8 mouse cellular contexts compared by ENCODE assay signal in the genomic region with DNA sequence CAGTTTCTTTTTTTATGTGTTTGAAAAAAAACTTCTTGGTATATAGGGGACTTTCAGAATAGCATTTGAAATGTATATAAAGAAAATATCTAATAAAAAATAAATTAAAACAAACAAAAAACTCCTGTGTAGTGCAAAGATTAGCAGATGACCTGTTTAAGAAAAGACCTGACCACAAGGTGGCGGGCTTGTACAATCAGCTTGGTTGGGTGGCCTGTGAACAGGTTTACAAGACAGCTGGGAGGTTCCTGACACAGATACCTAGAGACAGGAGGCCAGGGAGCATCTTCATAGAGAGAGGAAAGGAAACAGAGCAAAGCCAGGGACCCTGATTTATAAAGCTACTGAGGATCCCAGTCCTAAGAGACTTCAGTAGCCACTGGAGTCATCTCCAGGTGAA.
DNase-seq lines count a peak whose midpoint lies in the region; ATAC-seq and TF ChIP-seq lines count a peak whose summit lies in the region.
"Had no signal": no experiment of that assay in that cellular context is flagged by ENCODE, and none has a peak within 500 bp of the region (broad histone marks: within the 10 kb centered on the region; RNA-seq: fewer than 3 reads in every experiment).

No protein-coding gene starts in this region.

- peak; percentile 51; the same call in 1 of the 2 replicates for TF ChIP-seq CTCF in brain, embryonic 14.5 days (IDR thresholded peaks at IDR 0.05; ENCODE audit: borderline replicate concordance, extremely low read depth, insufficient read depth, insufficient read length)
- peak; percentile 54 for TF ChIP-seq CTCF in hindbrain, postnatal 0 days (IDR thresholded peaks at IDR 0.05; ENCODE audit: low read depth)

- no peak for ATAC-seq in liver, embryonic 12.5 days
- ATAC-seq in hindbrain, postnatal 0 days: no peak
- ATAC-seq in megakaryocyte-erythroid progenitor cell, adult 5-6 weeks (replicated peaks; ENCODE audit: low FRiP score, low TSS enrichment, poor library complexity, severe bottlenecking): no peak

- no peak overlapping the region for H3K4me3 ChIP-seq in liver, embryonic 12.5 days
- no peak overlapping the region for H3K4me3 ChIP-seq in hindbrain, postnatal 0 days (ENCODE audit: low read length)
- H3K4me3 ChIP-seq: megakaryocyte, embryonic 14.5 days had no signal

- peak; percentile 7 for DNase-seq in liver
- peak; percentile 8 for DNase-seq in MN1 (ENCODE audit: low spot score)
- peak; percentile 60 for DNase-seq in brain, embryonic 14.5 days (ENCODE audit: low read depth)
- DNase-seq in hindbrain, postnatal 0 days (ENCODE audit: low spot score): peak; percentile 40
- DNase-seq in Muller cell, postnatal 12 days (ENCODE audit: inconsistent ontology term): no peak

- H3K9me3 ChIP-seq in liver, embryonic 12.5 days (replicated peaks): no peaks in the 10 kb centered on the region
- no peaks in the 10 kb centered on the region for H3K9me3 ChIP-seq in hindbrain, postnatal 0 days (ENCODE audit: low read length)
- H3K9me3 ChIP-seq: megakaryocyte, embryonic 14.5 days had no signal

- no peaks in the 10 kb centered on the region for H3K27me3 ChIP-seq in liver, embryonic 12.5 days (replicated peaks)
- H3K27me3 ChIP-seq in hindbrain, postnatal 0 days (ENCODE audit: insufficient read depth, low read length): no peaks in the 10 kb centered on the region
- H3K27me3 ChIP-seq: megakaryocyte, embryonic 14.5 days had no signal

- TF ChIP-seq POLR2A in brain, embryonic 14.5 days (IDR thresholded peaks at IDR 0.05; ENCODE audit: borderline replicate concordance, extremely low read depth, insufficient read depth, insufficient read length, poor library complexity, severe bottlenecking): no peak

- H3K4me1 ChIP-seq in liver, embryonic 12.5 days: no peaks in the 10 kb centered on the region
- H3K4me1 ChIP-seq in hindbrain, postnatal 0 days (ENCODE audit: insufficient read depth, low read length): no peaks in the 10 kb centered on the region
- H3K4me1 ChIP-seq: megakaryocyte, embryonic 14.5 days had no signal

- H3K27ac ChIP-seq in liver, embryonic 12.5 days: no peak overlapping the region
- no peak overlapping the region for H3K27ac ChIP-seq in hindbrain, postnatal 0 days

- no peak overlapping the region for H3K4me2 ChIP-seq in liver, embryonic 12.5 days
- H3K4me2 ChIP-seq in hindbrain, postnatal 0 days (ENCODE audit: low read depth, low read length): no peak overlapping the region

- 0% methylated on average over 1 of the region's 1 CpGs for WGBS in liver, embryonic 12.5 days (ENCODE audit: insufficient replicate concordance)
- 9% methylated on average over 1 of the region's 1 CpGs for WGBS in hindbrain, postnatal 0 days

- H3K36me3 ChIP-seq in liver, embryonic 12.5 days: no peaks in the 10 kb centered on the region
- no peaks in the 10 kb centered on the region for H3K36me3 ChIP-seq in hindbrain, postnatal 0 days (ENCODE audit: insufficient read depth, low read length)

- no peak overlapping the region for H3K9ac ChIP-seq in liver, embryonic 12.5 days
- H3K9ac ChIP-seq in hindbrain, postnatal 0 days (replicated peaks; ENCODE audit: low read length): no peak overlapping the region
